Mouse (Mus musculus) megakaryocyte progenitor cell, adult 5-6 weeks (primary cell): ENCODE data around the gene Rgs7. TPM values are rescaled to one million over a fixed set of nuclear protein-coding genes. Genes with fewer than 3 reads are reported as not detected.

ENCODE experiments used
- ATAC-seq: replicated peaks from 2 replicates; pipeline ENCODE4 v1.8.0; 2016; ENCODE audit warnings: mild to moderate bottlenecking, moderate TSS enrichment, inconsistent platforms; ENCODE audit not compliant: poor library complexity
- total RNA-seq, 2 experiments: library from RNA; stranded (forward) in 1 of 2; stranded (reverse) in 1 of 2; fragments of 157-497, 149-512 nt in 1 of 2; fragments of 200-1000 nt in 1 of 2; gene quantifications; 2 replicates each; pipeline versions ENCODE4 v1.2.3 to v1.2.4; 2015 to 2017

Rgs7 gene
- total RNA-seq (2015) (not detected in 2 replicates), total RNA-seq (2017) (not detected in 2 replicates)

DNA sequence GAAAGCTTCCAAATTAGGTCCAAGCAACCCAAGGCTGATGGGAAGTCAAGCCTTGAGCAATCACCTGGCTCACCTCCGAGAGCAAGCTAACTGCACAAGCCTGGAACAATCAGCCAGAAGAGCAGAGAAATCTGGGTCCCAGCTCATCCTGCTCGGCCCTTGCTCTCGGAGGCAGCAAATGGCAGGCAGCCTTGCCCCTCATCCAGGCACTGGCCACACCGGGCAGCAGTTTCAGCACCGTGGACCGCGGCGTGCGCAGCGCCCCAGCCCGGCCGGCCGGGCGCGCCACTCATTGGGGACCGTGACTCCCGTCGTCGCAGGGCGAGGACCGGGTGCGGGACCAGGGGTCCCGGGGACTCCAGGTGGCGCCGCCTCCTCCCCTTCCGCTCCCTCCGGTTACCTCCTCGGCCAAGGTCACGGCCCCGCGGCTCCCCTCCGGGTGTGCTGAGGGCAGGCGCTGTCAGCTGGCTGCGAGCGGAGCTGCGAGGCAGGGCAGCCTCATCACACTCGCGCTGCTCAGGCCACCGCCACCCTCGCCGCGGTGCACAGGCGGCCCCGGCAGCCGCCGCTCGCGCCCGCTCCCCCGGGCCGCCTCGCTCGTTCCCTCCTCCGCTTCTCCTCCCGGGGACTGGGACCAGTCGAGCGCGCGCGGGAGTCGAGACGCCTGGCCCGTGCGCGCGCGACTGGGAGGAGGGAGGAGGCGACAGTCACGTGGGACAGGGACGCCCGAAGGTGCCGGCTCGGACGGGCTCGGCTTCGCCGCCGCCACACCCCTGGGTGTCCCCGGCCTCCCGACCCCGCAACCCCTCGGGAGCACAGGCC is at the start of gene Rgs7:
Rgs7 (minus strand) TSS at position 640 of the 822 bp plus-strand sequence.
- peak; percentile 70 for ATAC-seq

DNA sequence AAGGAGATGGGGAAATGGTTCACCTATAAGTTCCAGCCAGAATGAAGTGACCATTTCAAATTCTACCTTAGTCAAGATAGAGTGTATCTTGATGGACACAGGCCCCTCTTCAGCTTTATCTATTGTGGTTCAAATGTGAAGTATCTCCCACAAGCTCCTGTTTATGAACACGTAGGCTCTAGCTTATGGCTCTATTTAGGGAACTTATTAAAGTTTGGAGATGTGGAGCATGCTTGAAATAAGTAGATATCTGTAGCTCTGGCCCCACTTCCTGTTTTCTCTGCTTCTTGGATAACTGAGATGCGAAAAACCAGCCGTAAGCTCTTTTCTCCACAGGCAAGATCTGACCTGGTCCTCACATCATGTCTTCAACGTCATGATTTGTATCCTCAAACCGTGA is 48.4 kb upstream of the Rgs7 start:
- no peak for ATAC-seq

DNA sequence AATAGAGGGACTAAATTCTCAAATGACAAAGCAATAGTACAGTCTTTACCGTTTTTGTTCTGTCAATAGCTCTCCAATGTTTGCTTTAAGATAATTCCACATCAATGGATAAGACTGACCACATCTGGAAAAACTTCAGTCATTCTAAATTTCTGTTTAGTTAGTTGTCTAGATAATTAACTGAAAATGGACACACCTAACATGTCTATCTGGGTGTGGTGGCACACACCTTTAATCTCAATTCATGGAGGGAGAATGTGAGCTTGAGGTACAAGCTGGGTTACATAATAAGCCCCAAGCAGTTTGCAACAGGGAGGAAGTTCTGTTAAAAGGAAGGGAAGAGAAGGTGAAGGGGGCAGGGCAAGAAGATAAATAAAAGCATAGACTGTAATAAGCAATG is 45.0 kb upstream of the Rgs7 start:
- ATAC-seq, result peak; percentile 69

DNA sequence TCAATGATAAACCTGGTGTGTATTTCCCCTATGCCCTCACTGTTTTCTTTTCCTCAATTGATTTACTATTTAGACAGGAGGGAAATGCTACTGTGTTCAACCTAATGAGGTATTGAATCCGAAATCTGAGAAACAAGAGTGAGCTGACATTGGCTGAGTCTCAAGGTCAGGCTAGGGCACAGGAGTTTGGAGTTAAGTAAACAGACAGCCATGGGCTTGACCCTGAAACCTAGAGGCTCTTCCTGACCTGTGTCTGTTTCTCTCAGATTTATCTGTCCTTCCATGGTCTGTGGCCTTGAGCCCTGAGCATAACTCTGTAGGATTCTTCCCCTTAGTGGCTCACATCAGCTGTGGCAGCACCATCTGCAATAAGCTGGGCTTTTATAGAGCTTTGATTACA is 37.6 kb upstream of the Rgs7 start:
- no peak for ATAC-seq

DNA sequence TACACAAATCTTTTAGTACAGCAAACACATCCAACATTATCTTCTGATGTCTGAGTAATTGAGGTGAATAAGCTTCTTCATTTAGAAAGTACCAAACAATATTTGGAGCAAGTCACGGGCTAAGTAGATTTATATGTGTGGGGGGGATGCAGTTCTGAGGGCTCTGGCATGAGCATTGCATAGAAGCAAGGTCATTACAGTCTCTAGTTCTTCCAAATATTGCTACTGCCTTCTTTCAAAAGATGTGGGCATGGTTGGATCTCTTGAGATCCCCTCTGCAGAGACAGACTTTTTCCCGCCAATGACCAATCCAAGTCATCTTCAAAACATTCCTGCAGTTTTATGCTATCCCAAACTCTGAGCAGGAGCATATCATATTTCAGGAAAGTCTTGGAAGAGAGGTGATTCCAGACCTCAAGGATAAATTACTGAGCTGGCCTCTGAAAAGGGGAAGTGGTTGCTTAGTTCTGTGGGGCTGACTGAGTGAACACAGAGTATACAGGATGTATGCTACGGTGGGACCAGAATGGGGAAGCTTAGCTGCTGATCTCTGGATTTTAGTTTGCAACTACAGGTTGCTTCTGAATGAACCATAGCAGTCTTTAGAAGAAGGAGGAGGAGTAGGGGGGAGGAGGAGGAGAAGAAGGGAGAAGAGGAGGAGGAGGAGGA is 32.5 kb upstream of the Rgs7 start:
- peak; percentile 99 for ATAC-seq

DNA sequence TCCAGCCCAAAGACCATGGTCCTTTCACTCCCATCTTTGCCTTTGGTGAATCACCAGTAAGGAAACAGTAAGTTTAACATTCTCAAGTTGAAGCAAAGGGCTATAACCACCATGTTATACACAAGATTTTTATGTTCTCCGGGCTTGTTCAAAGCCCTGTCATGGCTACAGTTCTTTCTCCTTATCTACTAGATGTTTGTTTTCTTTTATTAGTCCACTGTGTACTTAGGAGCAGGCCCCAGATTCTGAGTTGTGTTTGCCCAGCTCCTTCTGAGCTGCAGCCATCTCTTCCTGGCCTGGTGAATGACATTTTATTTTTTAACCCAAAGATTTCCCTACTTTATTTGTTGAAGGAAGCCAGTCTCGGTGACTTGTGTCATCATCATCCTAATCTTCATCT is 31.3 kb upstream of the Rgs7 start:
- no peak for ATAC-seq

DNA sequence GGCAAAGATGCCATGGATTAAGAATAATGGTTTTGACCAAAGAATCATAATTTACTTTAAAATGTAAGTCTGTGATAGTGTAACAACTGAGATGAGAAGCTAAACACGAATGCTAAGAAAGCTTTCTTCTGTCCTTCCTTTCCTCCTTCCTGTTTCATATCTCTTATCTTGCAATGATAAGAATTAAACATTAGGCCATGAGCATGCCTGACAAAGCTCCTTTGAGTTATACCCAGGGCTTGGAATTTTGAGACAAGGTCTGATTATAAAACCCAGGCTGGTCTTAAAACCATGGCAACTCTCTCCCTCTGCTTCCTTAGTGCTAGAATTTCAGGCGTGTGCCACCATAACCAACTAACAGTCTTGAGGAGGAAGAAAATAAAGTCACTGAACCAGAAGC is 22.2 kb upstream of the Rgs7 start:
- no peak for ATAC-seq

DNA sequence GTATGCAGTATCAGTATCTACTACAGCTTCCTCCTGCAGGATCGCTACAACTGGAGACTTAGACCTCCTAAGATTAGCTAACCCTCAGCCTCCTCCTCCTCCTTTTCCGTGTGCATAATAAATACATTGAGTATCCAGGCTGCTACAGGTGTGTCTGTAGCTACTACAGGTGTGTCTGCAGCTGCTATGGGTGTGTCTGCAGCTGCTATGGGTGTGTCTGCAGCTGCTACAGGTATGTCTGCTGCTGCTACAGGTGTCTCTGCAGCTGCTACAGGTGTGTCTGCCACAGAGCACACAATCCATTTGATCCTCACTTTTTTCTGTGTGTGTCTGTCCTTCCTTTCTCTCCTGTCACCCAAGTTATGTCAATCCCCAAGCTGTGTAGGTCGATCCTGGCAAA is 19.9 kb upstream of the Rgs7 start:
- no peak for ATAC-seq

DNA sequence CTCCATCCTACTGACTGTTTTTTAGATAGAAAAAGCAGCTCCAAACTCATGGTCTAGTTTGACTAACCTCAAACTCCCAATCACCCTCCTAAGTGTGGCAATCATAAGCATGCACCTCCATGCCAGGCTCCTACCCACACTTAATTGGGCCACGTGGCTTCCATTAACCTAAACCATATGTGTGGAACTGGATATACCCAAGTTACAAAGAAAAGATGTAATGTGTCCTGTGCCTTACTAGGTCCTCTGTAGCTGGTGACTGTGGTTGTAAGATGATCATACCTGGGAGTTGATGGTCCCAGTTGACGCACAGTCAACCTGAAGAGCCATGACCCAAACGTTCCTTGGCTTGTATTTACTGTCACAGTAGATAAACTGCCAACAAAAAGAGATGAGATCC is 17.7 kb upstream of the Rgs7 start:
- ATAC-seq, result no peak

DNA sequence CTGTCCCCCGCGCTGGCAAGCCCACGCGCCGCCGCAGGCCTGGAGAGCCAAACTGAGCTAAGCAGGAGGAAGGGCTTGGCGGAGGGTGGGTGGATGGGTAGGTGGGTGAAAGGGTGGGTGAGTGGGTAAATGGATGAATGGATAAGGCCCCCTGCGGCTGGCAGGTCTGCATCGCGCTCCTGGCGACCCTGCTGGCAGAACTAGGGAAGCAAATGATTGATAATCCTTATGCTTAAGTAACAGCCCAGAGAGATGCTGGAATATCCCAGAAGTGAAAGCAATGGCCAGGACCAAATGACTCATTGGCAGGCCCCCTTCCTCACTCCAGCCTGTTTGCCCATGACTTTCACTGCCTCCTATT is 363 bp upstream of the Rgs7 start:
- peak; percentile 26 for ATAC-seq

DNA sequence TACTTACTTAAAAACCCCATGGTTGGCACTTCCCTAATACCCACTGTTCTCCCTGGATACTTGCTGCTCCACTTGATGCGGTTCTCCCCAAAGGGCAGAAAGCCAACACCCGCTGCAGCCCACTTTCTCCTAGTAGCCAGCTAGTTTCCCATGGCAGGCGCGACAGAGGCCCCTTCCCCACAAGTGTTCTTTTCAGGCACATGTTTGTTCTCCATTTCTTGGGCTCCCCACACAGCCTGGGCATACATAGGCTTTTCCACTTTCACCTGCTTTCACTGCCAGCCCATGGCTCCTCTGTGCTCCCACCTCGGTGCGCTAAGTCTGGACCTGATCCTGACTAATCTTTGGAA is 814 bp downstream of the Rgs7 start:
- ATAC-seq, result 0 out of 2 replicates have a peak, but pooled peaks have one; percentile 15

DNA sequence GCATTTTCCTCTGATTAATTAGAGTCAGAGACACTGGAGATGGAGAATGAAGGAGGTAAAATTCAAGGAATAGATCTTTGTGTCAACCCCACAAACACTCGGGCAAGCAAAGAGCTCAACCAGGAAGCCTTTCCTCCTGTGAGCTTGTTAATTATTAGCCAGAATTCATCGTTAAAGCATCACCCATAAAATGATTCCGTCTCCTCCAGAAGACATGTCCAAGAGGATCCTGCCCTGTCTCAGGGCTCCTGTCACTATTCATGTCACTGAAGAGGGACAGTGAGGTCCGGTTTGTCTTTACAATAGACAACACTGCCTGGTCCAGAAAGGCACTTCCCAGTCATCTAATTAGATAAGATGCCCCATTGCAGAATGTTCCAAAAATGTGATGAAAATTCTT is 7.2 kb downstream of the Rgs7 start:
- ATAC-seq, result no peak

DNA sequence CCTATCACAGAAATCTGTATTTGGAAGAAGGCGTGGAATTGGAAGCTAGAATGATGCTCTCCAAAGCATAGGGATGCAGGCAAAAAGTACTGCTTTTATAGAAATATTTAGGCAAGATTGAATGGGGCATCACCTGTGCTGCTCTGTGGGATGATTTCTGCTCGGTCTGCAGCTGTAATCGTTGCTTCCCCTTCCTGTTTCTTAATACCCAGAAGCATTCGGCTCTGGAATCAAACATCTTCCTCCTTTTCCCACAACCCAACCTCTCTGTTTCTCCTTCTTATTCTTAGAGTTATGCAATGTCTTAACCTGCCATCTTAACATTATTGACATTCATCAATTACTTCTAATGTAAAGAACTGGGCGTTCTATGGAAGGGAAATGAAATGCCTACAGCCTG is 19.2 kb downstream of the Rgs7 start:
- peak; percentile 68 for ATAC-seq

DNA sequence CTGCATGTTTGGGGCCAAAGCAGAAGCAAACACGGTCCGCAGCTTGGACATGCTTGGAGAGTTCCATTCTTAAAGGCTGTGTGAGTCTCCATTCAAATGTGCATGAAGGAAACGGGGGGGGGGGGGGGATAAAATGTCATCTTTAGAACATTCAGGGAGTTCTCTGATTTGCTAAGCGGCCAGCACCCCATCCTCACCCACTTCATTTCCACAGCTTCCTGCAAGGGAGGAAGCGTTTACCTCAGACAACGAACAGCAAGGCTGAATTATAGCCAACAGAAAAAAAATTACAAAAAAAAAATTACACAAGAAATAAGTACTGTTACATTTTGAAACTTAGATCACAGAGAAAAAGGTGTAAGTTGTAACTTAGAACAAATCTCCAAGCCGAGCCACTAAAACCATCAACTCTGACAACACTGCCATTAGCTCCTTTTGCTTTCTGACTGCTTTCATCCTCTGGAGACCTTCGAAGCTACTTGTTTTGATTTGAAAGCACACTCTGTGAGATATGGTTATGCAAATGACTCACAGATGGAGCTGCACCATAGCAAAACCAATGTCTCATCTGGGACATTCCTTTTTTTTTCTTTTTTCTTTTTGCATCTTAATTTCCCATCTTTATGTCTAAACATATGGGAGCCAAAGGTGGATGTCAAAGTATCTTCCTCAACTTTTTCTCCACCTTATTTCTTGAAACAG is 23.1 kb downstream of the Rgs7 start:
- peak; percentile 80 for ATAC-seq

DNA sequence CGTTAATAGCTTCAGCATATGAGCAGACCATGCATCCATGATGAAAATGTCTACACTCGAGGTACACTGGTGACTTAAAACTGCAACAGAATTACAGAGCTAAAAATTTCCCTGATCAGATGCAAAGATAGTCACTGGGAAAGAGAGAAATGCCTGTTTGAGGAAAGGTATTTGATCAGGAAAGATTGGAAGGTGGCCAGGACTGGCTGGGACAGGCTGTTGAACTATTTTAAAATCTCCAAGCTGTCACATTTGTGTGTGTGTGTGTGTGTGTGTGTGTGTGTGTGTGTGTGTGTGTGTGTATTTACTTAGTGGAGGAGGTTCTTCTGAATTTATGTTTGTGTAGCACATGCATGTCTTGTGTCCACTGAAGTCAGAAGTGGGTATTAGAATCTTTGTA is 27.7 kb downstream of the Rgs7 start:
- ATAC-seq, result no peak

DNA sequence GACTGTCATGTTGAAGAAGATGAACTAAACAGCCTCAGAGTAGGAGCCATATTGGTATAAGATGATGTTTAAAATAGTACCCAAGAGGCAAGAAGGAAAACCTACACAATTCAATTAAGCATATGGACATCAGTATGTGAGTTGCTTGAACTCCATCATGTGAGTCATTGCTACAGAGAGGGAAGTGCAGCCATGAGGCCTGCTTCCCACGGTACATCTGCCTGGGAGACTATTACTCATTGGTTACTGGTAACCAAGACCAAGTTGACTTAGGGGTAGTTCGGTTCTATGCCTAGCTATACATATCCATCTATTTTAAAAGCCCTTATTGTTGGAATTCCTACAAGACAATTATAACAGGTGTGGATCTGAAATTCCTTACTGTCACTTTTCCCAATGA is 29.9 kb downstream of the Rgs7 start:
- ATAC-seq, result no peak

DNA sequence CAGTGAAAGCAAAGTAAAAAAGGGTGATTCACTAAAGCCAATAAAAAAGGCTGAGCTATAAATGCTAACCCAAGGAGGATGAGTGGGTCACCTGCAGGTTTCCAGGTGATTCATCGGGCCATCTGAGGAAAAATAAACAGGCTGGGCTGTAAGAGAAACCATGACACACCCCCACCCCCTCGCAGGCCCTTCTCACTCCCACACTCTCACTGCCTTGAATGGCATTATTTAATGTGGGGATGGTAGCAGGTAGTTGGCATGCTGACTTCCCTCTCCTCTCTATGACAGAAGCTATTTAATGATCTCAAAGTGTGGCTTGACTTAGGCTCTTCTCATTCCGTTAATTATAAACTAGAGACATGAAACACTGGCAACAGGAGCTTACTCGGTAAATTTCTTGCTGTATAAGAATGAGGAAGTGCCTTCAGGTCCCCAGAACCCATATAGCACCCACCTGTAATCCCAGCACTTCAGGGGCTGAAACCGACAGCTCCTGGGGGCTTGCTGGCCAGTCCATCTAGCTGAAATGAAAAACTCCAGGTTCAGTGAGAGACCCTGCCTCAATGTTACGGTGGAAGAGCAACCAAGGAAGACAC is 38.2 kb downstream of the Rgs7 start:
- no peak for ATAC-seq

DNA sequence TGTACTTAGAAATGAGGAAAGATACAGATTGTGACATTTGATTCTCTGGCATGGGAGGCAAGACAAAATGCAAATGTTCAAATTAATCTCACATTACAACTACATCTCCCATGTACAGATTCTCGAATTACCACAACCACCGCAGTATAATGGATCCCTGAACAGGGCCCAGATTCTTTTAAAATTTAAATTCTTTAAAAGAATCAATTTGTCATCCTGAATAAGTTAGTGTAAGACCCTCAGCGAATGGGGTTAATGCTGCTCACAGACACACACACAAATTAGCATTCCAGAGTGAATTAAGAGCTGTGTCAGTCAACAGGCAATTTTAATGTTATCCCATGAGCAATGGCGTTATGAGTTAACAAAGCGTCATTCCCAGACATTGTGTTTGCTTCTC is 44.3 kb downstream of the Rgs7 start:
- ATAC-seq, result no peak

DNA sequence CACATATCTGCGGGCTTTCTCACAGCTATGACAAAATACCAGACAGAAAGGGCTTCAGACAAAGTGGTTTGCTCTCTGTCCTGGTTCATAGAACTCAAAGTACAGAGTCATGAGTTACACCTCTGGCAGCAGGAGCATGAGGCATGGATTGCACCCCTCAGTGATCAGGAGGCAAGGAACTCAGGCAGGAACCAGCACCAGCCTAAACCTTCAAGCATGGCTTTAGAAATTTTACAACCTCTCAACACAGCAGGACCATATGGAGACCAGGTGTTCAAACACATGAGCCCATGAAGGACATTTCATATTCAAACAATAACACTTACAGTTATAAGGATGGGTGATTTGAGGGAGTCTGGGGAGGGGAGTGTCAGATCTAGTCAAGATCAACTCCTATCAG is 49.4 kb downstream of the Rgs7 start:
- ATAC-seq, result no peak

DNA sequence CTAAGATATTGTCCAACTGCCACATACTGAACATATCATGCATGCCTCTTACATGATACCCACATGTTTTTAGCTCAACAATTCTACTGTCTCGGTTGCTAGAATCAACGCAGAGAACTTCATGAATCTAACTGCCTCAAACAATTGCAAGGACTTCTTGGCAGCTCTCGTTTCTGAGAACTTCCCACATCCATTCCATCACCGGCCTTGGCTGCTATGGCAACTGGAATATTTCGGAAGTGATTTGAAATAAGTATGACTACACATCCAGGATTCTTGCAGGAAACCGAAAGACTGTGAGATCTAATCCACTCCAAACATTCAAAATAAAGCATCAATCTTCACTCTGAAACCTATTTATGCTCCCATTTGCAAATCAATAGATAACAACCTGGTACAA is 50.3 kb downstream of the Rgs7 start:
- ATAC-seq, result no peak

DNA sequence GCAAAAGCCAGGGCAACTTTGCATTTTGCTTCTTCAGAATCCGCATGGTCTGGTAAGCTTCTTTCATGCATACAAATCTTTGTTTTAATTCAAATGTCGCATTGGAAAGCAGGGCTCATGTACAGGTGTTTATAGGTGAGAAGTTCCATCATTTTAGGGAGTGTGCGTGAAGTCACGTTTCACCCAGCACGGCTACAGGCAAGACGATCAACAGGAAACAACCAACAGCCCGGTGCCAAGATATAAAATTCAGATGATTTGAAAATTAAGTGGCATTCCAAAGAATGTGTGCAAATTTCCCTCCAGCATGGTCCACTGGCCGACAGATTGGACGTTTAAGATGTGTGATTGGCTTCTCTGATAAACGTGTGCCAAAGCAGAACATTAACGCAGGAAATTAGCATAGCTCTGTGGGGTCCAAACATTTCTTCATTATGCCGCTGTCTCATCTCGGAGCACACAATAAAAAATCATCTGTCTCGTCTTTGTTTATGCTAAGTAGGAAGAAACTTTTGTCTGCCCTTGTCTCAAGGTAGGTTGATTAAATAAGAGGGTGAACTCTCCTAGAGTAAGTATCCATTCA is 58.6 kb downstream of the Rgs7 start:
- no peak for ATAC-seq
